Mouse (Mus musculus) embryo, embryonic 11.5 days (tissue): Measurements from ENCODE around the gene Nat10.

Experiments used
- DNase-seq: peaks from one replicate; pipeline ENCODE4 v3.0.0-alpha.2; 2012; ENCODE audit warnings: low read depth, low spot score

Nat10 gene

DNA sequence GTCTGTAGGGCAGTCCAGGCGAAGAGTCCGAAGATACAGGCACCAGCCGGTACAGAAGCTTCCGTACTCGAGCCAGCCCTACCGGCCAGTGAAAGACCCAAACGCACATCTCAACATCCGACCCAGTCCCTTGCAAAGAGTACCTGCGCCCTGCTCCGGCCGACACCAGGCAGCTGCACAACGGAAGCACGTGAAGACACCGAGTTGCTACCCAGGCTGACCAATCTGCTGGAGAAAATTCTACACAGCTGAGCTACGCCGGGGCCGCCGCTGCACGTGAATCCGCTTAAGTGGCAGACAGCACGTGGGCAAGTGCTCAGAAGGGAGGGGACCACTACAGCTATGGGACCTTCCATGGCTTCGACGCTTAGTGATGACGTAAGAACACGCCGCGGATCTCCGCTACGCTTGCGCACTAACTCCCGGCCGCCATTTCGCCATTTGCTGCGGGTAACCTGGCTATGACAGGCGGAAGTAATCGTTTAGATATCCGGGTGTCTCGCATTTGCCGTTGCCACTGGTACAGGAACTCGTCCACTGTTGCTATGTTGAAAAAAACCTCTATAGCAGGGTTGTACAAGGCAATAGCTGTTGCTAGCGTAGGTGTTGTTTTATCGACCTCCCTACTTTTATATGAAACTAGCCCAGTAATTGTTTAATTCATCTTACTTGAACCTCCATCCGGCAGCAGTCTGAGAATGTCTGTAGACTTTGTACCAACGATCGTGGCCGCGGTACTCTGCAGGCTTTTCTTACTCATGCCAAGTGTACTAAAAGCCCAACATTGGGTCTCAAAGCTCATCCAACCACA is at the start of gene Nat10:
Gene Nat10, minus strand, starts transcription at position 365 of the 811 bp plus-strand sequence.
- peak; percentile 93 for DNase-seq

DNA sequence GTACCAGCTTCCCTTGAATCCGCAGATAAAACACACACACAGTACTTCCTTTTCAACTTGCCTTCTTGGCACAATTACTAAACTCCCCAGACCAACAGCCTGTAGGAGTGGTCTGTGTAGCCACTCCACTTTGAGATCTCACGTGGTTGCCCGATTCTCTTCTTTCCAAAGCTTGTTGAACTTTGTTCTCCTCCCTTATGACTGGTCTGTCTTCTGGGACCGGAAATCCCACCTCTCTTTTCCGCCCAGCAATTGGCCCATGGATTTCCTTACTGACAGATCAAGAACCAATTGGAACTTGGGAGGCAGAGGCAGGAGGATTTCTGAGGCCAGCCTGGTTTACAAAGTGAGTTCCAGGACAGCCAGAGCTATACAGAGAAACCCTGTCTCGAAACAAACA is 49.3 kb upstream of the Nat10 start:
- no peak for DNase-seq

DNA sequence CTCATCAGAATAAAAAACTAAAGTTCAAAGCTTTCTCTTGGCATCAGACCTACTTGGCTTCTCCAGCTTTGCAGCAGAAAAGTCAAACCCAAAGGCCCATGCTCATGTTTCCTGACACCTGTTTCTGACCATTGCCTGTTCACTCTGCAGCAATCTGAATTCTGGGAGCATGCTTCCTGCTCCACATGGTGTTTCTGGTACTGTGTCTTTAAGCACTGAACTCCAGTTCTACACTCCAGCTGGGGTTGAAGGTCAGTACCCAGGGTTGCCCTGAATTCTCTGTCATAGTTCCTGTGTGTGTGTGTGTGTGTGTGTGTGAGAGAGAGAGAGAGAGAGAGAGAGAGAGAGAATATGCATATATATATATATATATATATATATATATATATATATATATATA is 47.4 kb upstream of the Nat10 start:
- DNase-seq, result no peak

DNA sequence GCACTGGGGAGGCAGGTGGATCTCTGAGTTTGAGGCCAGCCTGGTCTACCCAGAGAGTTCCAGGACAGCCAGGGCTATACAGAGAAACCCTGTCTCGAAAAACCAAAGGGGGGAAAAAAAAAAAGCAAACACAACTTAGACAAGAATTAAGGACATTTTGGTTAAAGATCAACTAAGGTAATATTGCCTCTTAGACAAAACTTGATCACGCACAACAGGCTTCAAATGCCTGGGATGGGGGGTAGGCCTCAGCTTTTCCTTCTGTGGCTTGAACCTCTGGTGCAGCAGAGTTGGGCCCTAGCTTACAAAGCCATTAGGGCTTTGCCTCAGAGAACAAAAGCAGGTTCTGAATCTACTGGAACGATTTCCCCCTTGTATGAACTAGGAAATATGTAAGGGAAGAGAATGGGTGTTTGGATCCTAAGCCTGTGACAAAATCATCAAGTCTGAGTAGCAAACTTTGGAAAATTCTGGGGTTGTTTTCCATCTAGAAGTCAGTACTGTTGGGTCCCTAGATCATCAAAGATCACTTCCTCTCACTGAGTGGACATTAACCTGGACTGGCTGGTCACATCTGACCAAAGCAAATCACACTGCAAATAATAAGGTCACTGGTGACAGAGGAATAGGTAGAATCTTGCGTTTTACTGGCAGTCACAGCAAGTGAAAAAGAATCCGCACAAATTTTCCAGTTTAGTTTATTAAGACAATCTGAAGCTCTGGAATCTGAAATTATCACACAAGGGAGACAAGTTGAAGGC is 42.9 kb upstream of the Nat10 start:
- DNase-seq, result no peak

DNA sequence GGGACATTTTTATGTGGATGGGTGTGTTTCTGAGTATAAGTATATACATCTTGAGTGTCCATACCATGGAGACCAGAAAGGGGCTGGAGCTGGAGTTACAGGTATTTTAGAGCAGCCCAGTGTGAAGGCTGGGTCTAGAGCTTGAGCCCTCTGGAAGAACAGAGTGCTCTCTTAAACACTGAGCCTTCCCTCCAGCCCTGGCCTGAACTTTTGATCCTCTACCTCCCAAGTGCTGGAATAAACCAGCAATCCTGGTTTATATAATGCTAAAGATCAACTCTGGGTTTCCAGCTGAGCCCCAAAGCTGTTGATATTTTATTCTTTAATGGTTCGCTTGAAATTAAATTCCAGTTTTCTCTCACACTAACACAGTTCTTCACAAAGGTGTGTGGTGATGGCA is 41.4 kb upstream of the Nat10 start:
- no peak for DNase-seq

DNA sequence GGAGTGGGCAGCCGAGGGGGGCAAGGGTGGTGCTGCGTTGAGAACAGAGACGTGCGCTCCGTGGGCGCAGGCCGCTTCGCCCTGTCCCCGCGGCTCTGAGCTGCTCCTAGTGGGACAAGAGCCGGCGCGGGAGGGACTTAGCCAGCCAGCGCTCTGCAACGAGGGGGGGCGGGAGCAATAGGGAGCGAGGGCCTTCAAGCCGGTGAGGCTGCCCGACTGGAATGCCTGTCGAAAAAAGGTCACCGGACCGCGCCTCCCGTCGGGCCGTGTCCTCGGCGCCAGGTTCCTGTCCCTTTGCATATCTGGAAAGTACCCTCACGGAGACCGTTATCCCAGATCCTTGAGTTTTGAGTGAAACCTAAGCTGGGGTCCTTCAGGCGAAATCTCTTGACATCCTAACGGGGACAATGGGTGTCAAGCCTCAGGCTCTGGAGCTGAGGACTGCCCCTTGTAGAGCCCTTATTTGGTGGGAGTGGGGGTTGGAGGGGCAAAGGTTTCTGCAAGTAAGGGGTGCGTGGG is 36.5 kb upstream of the Nat10 start, which contains the start of gene Caprin1:
Gene Caprin1, minus strand, starts transcription at position 159 of the 519 bp plus-strand sequence.
- peak; percentile 86 for DNase-seq

DNA sequence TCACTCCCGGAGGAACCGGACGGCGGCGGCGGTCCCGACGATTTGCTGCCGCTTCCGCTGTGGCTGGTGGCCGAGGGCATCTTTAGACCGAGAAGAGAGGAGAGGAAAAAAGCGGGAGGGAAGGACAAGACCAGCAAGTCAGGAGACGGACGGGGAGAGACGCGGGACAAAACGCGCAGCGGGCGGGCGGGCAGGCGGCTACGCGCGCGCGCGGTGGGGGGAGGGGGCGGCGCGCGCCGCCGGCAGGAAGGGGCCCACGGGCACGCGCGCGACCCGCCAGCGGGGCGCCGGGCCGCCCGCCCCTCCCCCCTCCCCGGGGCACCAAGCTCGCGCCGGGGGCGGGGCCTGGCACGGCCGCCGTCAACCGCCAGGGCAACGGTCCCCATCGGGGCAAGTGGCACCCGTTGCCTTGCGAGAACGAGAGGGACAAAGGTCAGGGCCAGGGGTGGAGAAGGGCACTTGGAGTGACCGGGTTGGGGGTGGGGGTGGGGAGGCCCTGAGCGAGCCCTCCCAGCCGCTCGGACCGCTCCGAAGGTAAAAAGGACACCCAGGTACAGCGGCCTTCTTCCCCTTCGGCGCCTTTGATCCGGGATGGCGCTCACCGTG is 35.9 kb upstream of the Nat10 start:
- peak; percentile 76 for DNase-seq

DNA sequence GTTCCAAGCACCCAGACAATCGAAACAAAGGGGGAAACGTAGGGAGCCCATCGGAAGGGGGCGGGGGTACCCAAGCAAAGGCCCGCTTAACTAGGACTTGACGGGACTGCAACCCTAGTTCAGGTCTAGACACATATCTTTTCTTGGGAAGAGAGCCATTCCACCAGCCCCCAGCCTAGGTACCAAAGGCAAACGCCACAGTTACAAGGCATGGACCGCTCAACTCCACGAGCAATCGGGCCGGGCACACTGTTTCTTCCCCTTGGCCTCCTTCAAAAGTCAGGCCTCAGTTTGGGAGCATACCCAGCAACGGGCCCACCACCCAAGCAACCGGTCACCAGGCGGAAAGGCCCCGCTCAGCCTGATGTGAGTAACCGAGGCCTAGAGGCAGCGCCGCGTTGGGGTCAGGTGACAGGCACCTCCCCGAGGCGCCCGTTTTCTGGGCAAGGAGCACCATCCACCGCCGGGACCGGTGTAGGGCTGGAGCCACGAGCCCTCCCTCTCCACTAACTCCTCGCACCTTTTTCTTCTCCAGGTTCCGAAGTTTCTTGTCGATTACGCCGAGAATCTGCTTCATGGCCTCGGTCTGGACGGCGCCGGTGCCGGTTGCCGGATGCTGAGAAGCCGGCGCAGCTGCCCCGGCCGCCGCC is 35.3 kb upstream of the Nat10 start:
- no peak for DNase-seq

DNA sequence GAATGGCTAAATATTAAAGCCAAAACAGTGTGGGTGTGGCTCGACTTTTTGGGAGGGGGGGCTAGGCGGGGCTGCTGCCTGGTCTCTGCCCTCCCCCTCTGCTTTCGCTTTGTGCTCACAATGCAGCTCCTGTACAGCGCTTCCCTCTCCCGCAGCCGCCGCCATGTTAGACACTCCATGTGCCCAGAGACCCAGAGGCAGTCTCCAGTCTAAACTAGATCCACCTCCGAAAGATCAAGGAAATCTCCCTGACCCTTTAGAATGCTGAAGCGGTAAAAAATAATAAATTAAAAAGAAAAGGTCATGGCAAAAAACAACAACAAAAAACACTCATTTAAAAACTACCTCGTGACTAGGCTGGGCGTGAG is 34.8 kb upstream of the Nat10 start:
- peak; percentile 54 for DNase-seq

DNA sequence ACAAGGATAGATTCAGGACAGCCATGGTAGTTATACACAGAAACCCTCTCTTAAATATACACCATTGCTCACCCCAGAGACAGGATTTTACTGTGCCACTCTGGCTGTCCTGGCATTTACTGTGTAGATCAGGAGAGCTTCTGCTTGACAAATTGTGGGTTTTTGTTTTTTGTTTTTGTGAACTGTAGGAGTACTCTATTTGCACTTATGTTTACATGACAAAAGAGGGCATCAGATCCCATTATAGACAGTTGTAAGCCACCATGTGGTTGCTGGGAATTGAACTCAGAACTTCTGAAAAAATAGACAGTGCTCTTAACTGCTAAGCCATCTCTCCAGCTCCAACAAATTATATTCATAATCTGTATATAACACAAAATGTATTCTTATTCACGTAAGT is 30.9 kb upstream of the Nat10 start:
- DNase-seq, result no peak

DNA sequence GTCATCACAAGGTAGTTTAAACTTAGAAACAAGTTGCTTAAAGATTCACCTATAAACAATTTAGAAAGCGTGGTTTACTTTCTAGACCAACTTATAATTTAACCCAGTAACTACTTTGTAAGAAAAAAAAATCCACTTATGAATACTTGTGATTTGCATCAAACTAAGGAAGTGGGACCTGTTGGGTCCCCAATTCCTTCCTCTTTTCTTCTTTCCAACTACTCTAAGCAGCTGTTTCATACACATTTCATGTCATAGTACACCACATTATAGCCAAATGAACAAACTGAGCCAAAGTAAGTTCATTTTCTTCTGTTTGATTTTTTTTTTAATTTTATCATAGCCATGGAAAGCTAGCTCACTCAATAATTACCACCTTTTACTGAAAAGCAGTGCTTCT is 24.7 kb upstream of the Nat10 start:
- no peak for DNase-seq

DNA sequence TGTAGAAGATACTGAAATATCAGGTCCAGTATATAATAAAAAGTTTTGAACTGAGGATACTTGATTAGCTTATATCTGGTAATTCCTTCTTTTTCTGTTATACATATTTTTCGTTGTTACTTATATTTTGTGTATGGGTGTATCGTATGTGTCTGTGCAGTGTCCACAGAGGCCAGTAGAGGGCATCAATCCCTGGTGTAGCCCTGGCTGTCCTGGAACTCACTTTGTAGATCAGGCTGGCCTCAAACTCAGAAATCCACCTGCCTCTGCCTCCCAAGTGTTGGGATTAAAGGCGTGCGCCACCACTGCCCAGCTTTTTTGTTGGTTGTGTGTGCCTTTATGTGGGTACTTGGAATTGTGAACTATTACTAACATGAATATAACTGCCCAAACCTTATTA is 23.6 kb upstream of the Nat10 start:
- no peak for DNase-seq

DNA sequence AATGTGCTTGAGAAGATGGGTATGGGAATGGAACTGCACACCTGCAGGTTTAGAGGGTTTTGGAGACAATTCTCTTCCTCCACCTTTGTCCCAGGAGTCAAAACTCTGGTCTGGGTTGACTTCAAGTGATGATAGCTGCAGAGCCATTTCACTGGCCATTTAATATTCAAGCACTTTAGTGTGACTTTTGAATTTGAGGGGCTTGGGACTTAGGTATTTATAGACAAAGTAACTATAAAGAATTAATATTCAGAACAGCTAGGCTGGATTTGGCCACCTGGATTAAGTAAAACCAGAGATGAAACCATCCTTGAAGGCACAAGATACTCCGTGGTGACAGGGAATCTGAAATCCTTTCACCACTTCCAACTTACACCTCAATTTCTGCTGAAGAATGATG is 1.4 kb upstream of the Nat10 start:
- DNase-seq, result no peak

DNA sequence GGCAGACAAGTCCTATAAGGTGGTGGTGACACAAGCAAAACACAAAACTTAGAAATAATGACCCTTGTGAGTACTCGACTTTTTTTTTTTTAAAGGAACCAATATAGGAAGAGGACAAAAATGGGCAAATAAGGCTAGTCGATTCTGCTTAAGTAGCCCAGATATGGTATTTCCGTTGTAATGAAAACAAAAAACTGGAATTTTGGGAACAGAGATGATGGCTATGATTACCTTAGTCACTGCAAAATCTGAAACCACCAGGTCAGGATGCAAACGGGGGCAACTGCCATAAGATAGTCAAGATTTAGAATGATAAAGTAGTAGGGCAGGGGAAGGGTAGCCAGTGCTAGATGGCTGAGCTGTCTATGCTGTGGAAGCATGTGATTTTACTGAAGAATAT is 923 bp upstream of the Nat10 start:
- no peak for DNase-seq

DNA sequence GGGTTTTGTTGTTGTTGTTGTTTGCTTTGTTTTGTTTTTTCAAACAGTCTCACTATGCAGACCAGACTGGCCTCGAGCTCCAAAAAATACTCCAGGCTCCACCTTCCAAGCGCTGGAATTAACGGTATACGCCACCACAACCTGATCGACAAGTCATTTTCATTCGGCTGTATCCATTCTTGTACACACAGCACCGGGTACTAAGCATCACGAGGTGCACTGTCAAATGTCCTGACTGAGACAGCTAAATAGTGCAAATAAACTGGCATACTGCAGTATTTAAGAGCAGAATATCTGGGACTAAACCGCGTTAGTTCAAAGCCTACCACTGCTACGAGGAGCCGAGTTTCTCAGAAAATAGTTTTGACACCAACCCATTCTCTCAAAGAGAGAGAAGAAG is 649 bp downstream of the Nat10 start:
- no peak for DNase-seq

DNA sequence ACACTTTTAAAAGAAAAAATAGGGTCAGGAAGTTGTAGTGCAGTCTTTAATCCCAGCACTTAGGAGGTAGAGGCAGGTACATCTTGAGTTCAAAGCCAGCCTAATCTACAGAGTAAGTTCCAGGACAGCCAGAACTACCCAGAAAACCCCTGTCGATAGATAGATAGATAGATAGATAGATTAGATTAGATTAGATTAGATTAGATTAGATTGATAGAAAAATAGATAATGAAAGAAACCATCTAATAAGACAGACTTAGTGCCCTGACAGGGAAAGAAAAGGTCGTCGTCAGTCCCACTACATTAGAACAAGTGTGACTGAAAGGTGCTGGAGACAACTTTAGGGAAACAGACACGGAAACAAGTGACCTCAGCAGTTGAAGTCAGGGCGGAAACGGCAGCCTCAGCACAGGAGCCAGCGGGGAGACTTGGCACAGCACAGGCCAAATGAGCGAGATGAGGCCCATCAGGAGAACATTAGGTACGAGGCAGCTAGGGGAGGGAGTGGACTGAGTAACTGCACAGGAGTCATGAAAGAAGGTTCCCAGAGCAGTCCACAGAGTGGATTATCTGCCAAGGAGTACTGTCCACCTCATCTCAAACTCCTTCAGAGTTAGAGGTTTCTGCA is 5.5 kb downstream of the Nat10 start:
- DNase-seq, result no peak

DNA sequence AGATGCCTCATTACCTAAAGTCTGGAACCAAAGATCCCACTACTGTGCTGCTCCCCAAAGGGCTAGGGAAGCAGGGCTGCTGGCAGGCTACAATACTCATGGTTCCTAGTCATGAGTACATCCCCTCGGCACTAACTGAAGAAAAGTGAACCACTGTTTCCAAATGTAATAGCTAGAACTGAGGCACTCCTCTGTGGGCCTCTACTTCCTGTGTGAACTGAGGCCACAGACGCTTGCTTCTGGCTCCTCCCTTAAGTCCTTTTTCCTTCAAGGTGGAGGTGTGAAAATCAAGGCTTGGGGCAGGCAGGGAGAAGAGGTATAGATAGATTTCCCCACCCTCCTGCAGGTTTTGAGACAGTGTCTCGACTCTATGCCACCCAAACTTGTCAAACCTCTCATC is 6.5 kb downstream of the Nat10 start:
- no peak for DNase-seq

DNA sequence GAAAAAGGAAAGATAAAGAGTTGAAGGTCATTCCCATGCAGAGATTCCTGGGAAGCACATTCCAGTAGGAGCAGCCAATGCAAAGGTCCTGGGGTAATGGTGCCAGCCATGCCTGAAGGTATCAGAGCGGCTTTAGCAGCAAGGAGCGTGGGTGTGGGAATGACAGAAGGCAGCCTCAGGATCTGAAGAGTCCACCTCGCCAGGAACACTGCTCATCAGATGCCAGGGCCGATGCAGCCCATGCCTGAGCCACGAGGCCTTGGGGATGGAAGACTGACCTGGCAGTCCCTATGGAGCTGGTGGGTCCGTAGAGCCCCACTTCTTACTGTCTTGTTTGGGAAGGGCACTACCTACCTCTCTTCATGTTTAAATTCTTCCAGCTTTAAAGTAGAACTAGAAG is 9.3 kb downstream of the Nat10 start:
- no peak for DNase-seq

DNA sequence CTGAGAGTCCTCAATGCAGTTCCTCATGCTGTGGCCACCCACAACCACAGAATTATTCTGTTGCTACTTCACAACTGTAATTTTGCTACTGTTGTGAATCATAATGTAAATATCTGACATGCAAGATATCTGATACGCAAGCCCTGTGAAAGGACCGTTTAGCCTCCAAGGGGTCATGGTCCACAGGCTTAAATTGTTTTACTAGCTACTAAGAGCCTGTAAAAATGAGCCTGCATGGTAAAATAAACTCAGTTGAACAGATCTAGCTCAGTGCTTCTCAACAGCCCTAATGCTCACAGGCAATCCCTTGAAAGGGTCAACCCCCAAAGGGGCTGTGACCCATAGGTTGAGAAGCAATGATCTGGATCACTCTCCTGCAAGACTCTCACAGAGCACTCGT is 12.0 kb downstream of the Nat10 start:
- no peak for DNase-seq

DNA sequence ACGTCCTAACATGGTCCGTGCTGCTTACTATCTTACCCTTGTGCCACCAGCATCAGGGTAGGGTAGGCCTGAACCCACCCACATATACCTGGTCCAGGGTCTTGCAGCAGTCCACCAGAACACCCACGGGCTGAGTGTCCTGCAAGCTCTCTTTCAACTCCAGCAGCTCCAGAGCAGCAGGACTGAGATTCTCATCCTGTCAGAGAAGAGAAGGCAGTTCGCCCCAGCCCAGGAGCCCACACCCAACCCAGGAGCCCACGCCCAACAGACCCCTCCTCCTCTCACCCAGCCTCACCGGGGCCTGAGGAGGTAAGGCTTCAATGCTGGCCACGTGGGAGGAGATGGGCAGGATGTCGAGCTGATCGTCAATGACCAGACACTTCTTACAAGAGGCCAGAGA is 13.2 kb downstream of the Nat10 start:
- no peak for DNase-seq

DNA sequence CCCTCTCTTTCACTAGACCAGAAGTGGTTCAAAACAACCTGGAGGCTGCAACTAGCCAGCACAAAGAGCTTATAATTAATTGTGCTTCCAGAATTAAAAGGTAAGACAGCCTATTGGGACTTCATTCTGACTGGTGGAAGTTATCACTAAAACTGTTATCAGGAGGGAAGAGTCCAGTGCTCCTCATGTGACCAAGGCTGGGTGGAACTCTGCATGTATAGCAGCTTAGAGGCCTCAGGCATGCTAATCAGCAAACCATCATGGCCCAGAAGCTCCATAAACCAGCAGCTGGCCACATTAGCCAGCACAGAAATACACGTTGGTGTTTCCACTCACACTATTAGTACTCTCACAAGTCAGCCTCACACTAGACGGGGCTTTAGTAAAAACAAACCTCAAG is 14.3 kb downstream of the Nat10 start:
- no peak for DNase-seq

DNA sequence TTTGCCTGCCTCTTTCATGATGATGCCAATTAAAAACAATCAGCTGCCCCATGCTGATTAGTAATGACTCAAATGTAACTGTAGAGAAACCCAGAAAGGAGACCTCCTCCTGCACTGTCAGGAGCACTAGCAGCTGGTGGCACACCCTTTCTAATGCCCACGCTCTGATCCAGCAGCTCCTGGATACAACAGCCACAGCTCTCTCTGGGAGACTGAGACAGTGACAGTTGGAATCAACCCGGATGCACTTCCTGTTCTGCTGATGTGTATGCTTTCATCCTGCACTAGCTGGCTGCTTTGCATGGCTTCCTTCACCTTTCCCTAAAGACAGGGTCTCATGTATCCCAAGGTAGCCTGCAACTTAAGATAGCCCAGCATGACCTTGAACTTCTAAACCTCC is 15.0 kb downstream of the Nat10 start:
- no peak for DNase-seq
